Mouse (Mus musculus) naive thymus-derived CD4-positive, alpha-beta T cell, adult 2 months (primary cell): ENCODE measurements around the gene Gcnt1.

Experiments used
- DNase-seq: peaks from one replicate; pipeline ENCODE4 v3.0.0-alpha.2; 2011; ENCODE audit warnings: low read depth

Gene Gcnt1

GRCm38 (mm10) chr19:17323689-17324241 lies 48.9 kb downstream of the Gcnt1 start:
- DNase-seq: no peak

DNA sequence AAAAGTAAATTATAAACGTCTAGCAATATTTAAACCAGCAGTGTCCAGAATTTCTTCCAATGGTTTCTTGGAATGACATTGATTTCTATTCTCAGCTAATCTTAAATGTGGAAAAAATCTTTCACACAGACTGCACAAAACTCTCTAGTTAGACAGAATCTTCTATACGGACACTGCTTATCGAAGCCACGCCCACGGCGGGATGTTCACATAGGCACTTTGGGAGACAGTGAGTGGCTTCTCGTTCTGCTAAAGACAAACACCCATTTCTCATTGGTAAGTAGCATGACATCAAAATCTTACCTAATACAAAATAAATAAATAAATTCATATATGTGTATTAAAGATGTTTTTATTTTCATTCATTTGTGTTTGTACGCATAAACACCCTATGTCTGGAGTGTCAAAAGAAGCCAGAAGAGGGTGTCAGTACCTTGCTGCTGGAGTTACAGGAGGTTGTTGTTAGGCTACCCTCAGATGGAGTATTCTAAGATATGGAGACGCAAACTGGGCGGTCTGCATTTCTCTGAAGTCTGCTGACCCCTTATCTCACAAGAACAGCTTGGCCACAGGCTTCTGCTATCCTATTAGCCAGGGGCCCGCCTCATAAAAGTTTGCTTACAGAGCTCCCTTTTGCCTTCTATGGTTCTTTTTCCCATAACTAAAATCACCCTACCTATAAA lies 49.5 kb downstream of the Gcnt1 start:
- DNase-seq: no peak

- no peak for DNase-seq
Observed at GRCm38 (mm10) chr19:17319770-17320169, 52.9 kb downstream of the Gcnt1 start.

- no peak for DNase-seq
Observed at GRCm38 (mm10) chr19:17318733-17319132, 53.9 kb downstream of the Gcnt1 start.

- no peak for DNase-seq
Observed at GRCm38 (mm10) chr19:17316311-17317003, 56.2 kb downstream of the Gcnt1 start.

DNA sequence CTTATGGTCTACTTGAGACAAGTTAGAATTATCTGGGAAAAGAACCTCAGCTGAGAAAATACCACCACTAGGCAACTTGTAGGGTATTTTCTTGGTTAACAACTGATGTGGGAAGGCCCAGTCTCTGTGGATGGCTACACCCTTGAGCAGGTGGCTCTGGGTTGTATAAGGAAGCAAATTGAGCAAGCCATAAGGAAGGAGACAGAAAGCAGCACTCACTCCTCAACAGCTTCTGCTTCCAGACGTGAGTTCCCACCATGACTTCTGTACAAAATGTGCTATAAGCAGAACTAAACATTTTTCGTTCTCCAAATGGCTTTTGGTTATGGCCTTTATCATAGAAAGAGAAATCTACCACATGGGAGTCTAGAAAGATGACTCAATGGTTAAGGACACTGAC lies 58.2 kb downstream of the Gcnt1 start:
- no peak for DNase-seq

GRCm38 (mm10) chr19:17313766-17314165 lies 58.9 kb downstream of the Gcnt1 start:
- no peak for DNase-seq

GRCm38 (mm10) chr19:17312671-17313180 lies 59.9 kb downstream of the Gcnt1 start:
- DNase-seq: no peak

- no peak for DNase-seq
Observed at GRCm38 (mm10) chr19:17311501-17311900, 61.1 kb downstream of the Gcnt1 start.

GRCm38 (mm10) chr19:17311031-17311430 lies 61.6 kb downstream of the Gcnt1 start:
- no peak for DNase-seq

- no peak for DNase-seq
Observed at GRCm38 (mm10) chr19:17296081-17296480, 76.6 kb downstream of the Gcnt1 start.

GRCm38 (mm10) chr19:17295211-17295766 lies 77.4 kb downstream of the Gcnt1 start:
- DNase-seq: no peak

DNA sequence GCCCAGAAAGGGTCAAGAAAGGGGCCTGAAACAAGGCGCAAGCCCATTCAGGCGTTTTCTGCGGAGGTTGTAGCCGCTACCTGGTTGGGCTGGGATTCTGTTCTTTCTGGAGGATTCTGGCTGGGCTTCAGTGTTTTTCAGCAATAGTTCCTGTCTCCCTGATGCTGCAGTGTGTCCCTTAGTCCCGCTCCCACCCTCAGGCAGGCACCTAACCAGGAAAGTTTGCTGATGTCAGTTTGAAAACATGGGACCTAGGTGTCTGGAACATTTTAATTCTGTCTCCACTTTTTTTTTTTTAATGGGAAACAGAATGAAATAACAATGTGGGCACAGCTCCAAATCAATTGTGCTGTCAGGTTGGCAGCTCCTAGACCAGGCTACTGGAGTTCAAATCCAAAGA lies 78.5 kb downstream of the Gcnt1 start:
- DNase-seq: no peak

- DNase-seq: no peak
Observed at GRCm38 (mm10) chr19:17289526-17289925, 83.1 kb downstream of the Gcnt1 start.

- DNase-seq: no peak
Observed at GRCm38 (mm10) chr19:17286004-17286403, 86.6 kb downstream of the Gcnt1 start.

- no peak for DNase-seq
Observed at GRCm38 (mm10) chr19:17283317-17283716, 89.3 kb downstream of the Gcnt1 start.

- no peak for DNase-seq
Observed at GRCm38 (mm10) chr19:17278381-17279051, 94.1 kb downstream of the Gcnt1 start.
